Mouse (Mus musculus) gastrocnemius, adult 2 months (tissue): Measurements from ENCODE around the gene Olfr161. TPM values are rescaled to one million over a fixed set of nuclear protein-coding genes. Genes with fewer than 3 reads are reported as not detected.
"Not testable (repeated sequence)": the region's sequence is repeated elsewhere in the genome, so short reads cannot be mapped to it uniquely, and the experiment has no call there.

Experiments used
- DNase-seq: peaks from one replicate; pipeline ENCODE4 v3.0.0; 2022
- H3K27ac ChIP-seq: fragments of 200-600 bp; 2 replicates; pipeline ENCODE4 v1.8.1; 2022; ENCODE audit warnings: mild to moderate bottlenecking
- H3K4me3 ChIP-seq: fragments of 200-600 bp; 2 replicates; pipeline ENCODE4 v1.8.1; 2022; ENCODE audit warnings: mild to moderate bottlenecking, moderate library complexity
- CTCF ChIP-seq: fragments of 200-600 bp; IDR thresholded peaks from 2 replicates; pipeline ENCODE4 v1.8.1; 2022; ENCODE audit warnings: antibody characterized with exemption, mild to moderate bottlenecking, moderate library complexity
- intact Hi-C: fragments of 180-260 bp; cut with DNase I; formaldehyde crosslinking; loops from one replicate; pipeline ENCODE4 v1.15.1; 2025
- long read RNA-seq, 2 experiments: library from polyadenylated mRNA; stranded (forward); transcript quantifications; one replicate each; pipeline ENCODE4 v2.0.0; 2021
- total RNA-seq, 2 experiments: library from RNA; stranded (reverse); gene quantifications; 2 replicates each; pipeline ENCODE4 v1.2.3; 2021

Gene Olfr161
- not detected for total RNA-seq
- long read RNA-seq, experiment 1: 0 reads
- long read RNA-seq, experiment 2: 0 reads

- intact Hi-C loops: no loop called here
- Histone ChIP-seq H3K27ac (no peak within 1 kb of the TSS), H3K4me3 (no peak within 1 kb of the TSS)
- no peak for TF ChIP-seq CTCF
- no peak for DNase-seq
Measured at GRCm38 (mm10) chr16:3590691-3591090, at the start of gene Olfr161. Olfr161 (plus strand) TSS chr16:3591042.

GRCm38 (mm10) chr16:3563553-3563952, 27.3 kb upstream of the Olfr161 start:
- no peak for DNase-seq
- Histone ChIP-seq H3K27ac (no peak overlapping the region), H3K4me3 (no peak overlapping the region)
- TF ChIP-seq CTCF: no peak
- intact Hi-C loops: no loop called here

DNA sequence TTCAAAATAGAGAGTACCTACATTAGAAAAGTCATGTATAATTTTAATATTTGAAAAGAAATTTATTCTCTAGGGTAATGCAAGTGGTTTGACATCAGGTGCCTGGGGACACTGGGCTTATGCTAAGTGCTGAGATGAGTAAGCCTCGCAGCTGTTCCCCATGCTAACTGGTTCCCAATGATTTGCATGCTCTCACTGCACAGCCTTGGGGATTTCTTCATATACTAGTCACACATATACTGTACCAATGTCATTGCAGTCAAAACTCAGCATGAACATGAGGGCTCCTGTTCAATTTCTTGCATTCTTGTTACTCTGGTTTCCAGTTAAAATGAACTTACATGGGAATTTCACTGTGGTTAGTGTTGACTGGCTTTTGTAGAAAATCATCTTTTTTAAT, 13.2 kb upstream of the Olfr161 start:
- H3K27ac ChIP-seq, intact Hi-C loops, DNase-seq, H3K4me3 ChIP-seq: not testable (repeated sequence)

DNA sequence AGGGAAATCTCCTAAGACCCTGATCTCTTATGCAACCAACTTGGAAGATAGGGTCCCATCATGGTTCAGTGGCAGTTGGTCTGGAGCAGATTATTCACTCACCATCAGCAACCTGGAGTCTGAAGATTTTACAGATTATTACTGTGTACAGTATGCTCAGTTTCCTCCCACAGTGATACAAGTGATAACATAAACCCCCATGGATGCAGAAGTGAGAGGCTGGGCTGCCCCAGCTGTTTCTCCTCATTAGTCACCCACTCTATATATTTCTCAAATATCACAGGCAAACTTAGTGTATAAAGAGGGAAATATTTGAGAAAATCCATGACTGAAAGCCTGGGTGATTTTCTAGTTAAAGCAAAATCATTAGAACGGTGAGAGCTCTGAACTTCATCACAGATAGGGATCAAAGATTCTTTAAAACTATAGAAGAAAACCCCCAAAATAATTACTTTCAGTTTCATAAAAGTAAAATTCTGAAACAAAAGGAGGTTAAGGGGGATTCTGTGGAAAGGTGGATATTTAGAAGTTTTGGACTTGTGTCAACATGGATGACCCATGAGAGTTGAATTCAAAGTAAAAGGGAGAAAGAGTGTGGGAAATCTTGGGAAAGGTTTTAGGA, 12.5 kb upstream of the Olfr161 start:
- DNase-seq, H3K27ac ChIP-seq, intact Hi-C loops, H3K4me3 ChIP-seq: not testable (repeated sequence)

DNA sequence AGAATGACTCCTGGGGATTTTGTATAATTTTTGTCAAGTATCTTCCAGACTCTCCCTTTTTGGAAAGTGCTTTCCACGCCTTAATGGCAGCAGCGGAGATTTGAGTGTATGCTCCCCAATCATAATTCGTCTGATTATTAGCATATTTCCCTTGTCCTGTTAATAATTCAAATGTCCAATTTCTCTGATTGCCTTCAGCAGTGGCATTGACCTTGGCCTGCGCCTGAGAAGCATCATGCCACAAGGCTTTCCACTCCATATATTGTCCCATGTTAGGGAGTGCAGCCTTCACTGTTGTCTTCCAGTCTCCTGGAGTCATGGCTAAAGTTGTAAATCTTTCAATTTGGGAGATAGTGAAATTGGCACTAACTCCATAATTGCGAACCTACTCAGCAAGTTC, 40.5 kb downstream of the Olfr161 start:
- H3K27ac ChIP-seq, H3K4me3 ChIP-seq, intact Hi-C loops, DNase-seq: not testable (repeated sequence)

DNA sequence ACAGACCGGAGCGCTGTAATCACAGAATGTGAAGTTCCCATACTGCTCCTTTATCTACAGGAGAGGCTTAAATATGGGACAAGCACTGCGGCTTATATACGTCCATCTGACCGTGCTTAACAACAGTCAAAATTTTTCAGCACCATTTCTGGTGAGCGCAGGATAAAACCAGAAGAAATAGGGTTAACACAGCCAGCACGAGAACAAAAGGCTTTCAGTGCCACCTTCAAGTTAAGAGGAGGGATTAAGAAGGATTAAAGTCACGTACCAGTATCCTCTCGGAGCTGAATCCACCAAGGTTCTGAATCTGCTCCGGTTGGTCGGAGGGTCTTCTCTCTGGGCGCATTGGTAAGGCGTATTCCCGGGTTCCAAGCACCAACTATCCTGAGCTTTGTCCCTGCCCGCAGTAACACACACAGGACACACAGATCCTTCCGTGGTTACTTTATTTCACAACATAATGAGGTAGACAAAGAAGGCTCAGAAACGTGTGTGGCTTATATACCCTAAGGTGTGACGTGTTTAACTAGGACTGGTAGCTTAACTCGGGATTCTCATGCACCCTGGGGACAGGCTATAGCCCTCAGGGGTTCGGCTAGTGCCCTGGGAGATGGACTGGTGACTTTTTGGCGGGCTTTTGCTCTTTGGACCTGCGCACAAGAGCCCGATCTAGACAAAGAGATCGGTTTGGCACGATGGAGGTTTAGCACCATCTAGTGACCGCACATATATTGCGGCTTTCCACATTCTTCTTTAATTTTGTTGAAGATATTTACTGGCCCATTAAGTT, 41.9 kb downstream of the Olfr161 start:
- DNase-seq, intact Hi-C loops, H3K4me3 ChIP-seq, H3K27ac ChIP-seq: not testable (repeated sequence)

Other genes starting within 250 kb of the Olfr161 start
- gene Mefv, start 127.1 kb downstream of the Olfr161 start, total RNA-seq: not detected
- gene Zfp263, start 153.1 kb downstream of the Olfr161 start, total RNA-seq: 1 to 10 TPM; 7.2 to 7.3 TPM
- not detected for gene Olfr15, start 239.8 kb downstream of the Olfr161 start, total RNA-seq